Mouse (Mus musculus): ENCODE results near the gene Bfsp1.

DNA sequence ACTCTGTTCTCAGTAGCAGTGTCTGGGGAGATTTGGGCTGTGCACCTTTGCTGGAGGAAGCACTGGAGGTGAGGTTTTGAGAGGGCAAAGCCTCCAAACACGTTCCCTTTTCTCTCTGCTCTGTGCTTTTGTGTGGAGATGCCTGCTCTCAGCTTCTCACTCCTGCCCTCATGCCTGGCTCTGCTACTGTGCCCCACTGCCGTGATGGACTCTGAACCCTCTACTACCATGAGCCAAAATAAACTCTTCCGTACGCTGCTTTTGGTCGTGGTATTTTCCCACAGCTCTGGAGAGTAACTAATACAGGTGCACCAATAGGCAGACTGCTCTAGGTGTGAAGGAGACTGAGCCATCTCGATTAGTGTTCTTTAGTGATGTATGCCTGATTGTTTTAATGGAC lies 16.3 kb upstream of the Bfsp1 start:
- no peak for TF ChIP-seq CTCF (IDR thresholded peaks at IDR 0.05; ENCODE audit: extremely low read depth, insufficient read length, insufficient replicate concordance, low read depth, low read length)
- no peak for TF ChIP-seq POLR2A (IDR thresholded peaks at IDR 0.05; ENCODE audit: low read depth, low read length)
